Mouse (Mus musculus) kidney, embryonic 16.5 days (tissue): ENCODE measurements around the gene Hpca. TPM values are rescaled to one million over a fixed set of nuclear protein-coding genes. Genes with fewer than 3 reads are reported as not detected.

Experiments
- ATAC-seq: fragments of 200-750 bp; cut with Nextera tagmentation; 2 replicates; pipeline ENCODE4 v1.8.0; 2017; ENCODE audit warnings: moderate TSS enrichment; ENCODE audit not compliant: low FRiP score, low TSS enrichment
- H3K27ac ChIP-seq: fragments of 300-500 bp; sonication (generic); 2 replicates; pipeline ENCODE4 v1.5.1; 2014; ENCODE audit warnings: low read length
- H3K27me3 ChIP-seq: fragments of 300-500 bp; sonication (generic); 2 replicates; pipeline ENCODE4 v1.6.1; 2014; ENCODE audit warnings: low read length, control low read depth, mixed read lengths; ENCODE audit not compliant: insufficient read depth
- H3K36me3 ChIP-seq: fragments of 300-500 bp; sonication (generic); 2 replicates; pipeline ENCODE4 v1.6.1; 2014; ENCODE audit warnings: low read length, control low read depth, mixed read lengths; ENCODE audit not compliant: insufficient read depth
- H3K4me1 ChIP-seq: fragments of 300-500 bp; sonication (generic); 2 replicates; pipeline ENCODE4 v1.6.1; 2014; ENCODE audit warnings: low read length, control low read depth, mixed read lengths; ENCODE audit not compliant: insufficient read depth
- H3K4me2 ChIP-seq: fragments of 300-500 bp; sonication (generic); replicated peaks from 2 replicates; pipeline ENCODE4 v1.6.1; 2014; ENCODE audit warnings: low read depth, low read length
- H3K4me3 ChIP-seq: fragments of 300-500 bp; sonication (generic); 2 replicates; pipeline ENCODE4 v1.5.1; 2014; ENCODE audit warnings: mild to moderate bottlenecking, low read length
- H3K9ac ChIP-seq: fragments of 300-500 bp; sonication (generic); replicated peaks from 2 replicates; pipeline ENCODE4 v1.6.1; 2014; ENCODE audit warnings: low read length
- H3K9me3 ChIP-seq: fragments of 300-500 bp; sonication (generic); 2 replicates; pipeline ENCODE4 v1.6.1; 2016; ENCODE audit warnings: low read length, control low read depth
- WGBS: fragments of 180-500 bp; shearing (Covaris S2); extraction: QIAGEN DNeasy Blood & Tissue Kit; methylation state at CpG from one replicate; pipeline ENCODE4 v1.1.7; 2014; 5-methylcytosine and 5-hydroxymethylcytosine counted together
- polyA plus RNA-seq: library from polyadenylated mRNA; unstranded; fragments of >200 nt; fragmentation: Nextera tagmentation; extraction: Ambion mirVana; gene quantifications from 2 replicates; pipeline ENCODE4 v1.2.1, GENCODE M21; 2015

Hpca gene
- polyA plus RNA-seq, 1 experiment from 2014 or later = 1.6 TPM

DNA sequence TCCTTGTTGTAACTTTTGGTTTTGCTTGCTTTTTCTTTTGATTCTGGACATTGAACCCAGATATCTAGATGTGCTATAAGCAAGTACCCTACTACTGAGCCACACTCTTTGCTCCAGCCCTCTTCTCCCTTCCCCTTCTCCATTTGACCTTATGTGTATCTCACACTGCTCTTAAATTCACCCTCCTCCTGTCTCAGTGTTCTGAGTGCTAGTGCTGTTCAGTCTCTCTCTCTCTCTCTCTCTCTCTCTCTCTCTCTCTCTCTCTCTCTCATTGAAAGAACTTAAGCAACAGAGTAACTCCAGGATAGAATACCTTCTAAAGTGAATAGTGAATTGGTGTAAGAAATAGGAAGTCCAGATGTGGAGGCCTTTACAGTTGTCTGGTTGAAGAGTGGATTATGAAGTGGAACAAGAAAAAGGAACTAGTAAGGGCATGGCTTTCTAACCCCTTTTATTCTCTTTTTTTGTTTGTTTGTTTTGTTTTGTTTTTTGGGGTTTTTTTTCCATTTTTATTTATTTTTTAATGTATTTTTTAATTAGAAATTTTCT, 56.1 kb downstream of the Hpca start:
- no peak overlapping the region for H3K27ac ChIP-seq
- H3K36me3 ChIP-seq = no peaks in the 10 kb centered on the region
- no peaks in the 10 kb centered on the region for H3K4me1 ChIP-seq
- no peak overlapping the region for H3K4me3 ChIP-seq
- H3K27me3 ChIP-seq = no peaks in the 10 kb centered on the region
- no peak overlapping the region for H3K4me2 ChIP-seq
- no peaks in the 10 kb centered on the region for H3K9me3 ChIP-seq
- H3K9ac ChIP-seq = no peak overlapping the region
- no peak for ATAC-seq

DNA sequence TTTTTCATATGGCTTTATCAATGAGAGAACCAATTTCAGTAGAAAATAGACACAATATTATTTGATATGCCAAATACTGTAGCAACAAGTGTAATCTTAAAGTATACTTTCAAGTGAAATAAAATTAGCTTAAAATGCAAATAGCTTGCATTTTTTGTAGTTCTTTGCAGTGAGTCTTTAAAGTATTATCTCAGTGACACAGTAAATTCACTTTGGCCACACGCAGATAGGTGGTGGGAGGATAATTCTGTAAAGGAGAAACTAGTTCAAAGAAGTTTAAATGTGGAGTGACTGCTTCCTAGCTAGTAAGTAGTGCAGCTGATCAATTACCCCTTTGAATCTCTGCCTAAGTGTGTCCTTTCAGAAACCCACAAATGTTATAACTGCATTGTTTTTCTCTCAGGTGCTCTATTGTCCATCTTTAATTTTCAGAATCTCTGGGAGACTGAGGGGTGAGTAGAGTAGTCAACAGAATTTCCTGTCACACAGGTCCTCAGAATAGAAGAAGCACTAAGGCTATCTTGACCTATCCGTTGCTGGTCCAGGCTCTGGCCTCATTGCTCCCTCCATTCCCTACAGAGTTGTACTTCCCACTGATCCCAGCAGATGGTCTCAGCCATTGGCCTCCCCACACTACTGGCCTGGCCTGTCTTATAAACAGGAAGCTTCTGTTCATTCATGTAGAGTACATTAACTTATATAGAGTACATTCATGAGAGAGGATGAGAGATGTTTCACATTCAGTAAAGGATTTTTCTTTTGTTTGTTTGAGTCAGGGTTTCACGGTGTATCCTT, 59.4 kb downstream of the Hpca start:
- no peaks in the 10 kb centered on the region for H3K27me3 ChIP-seq
- no peak for ATAC-seq
- WGBS = 82% methylated on average over 3 of the region's 3 CpGs

More for the DNA sequence above, 59.4 kb downstream of the Hpca start:
- Histone ChIP-seq H3K4me2 (no peak overlapping the region), H3K36me3 (no peaks in the 10 kb centered on the region), H3K9ac (no peak overlapping the region), H3K9me3 (no peaks in the 10 kb centered on the region), H3K27ac (no peak overlapping the region), H3K4me1 (peaks cover 11% of the 10 kb centered on the region), H3K4me3 (no peak overlapping the region)

Other genes with a start within 250 kb of the Hpca start
- gene Trim62, start 238.5 kb downstream of the Hpca start, polyA plus RNA-seq = 6.4 and 7.2 TPM in 2 replicates
- 21.7 and 26.3 TPM in 2 replicates for gene Azin2, start 159.6 kb downstream of the Hpca start, polyA plus RNA-seq
- 226 and 238 TPM in 2 replicates for gene Ak2, start 130.1 kb downstream of the Hpca start, polyA plus RNA-seq
- gene Rnf19b, start 63.8 kb downstream of the Hpca start, polyA plus RNA-seq = 6.4 and 6.7 TPM in 2 replicates
- gene Tmem54, start 16.5 kb downstream of the Hpca start, polyA plus RNA-seq = 11.5 and 14.5 TPM in 2 replicates
- 3.0 and 3.4 TPM in 2 replicates for gene Fndc5, start 15.0 kb upstream of the Hpca start, polyA plus RNA-seq
- 23.2 and 25.6 TPM in 2 replicates for gene S100pbp, start 67.7 kb upstream of the Hpca start, polyA plus RNA-seq
- 85.0 and 89.6 TPM in 2 replicates for gene Yars, start 67.7 kb upstream of the Hpca start, polyA plus RNA-seq
- gene C77080, start 139.4 kb upstream of the Hpca start, polyA plus RNA-seq = 9.3 and 10.4 TPM in 2 replicates
- 1.2 and 1.3 TPM in 2 replicates for gene Sync, start 165.6 kb upstream of the Hpca start, polyA plus RNA-seq
- gene Rbbp4, start 213.3 kb upstream of the Hpca start, polyA plus RNA-seq = 383 and 405 TPM in 2 replicates
- 44.4 and 45.1 TPM in 2 replicates for gene Zbtb8os, start 213.7 kb upstream of the Hpca start, polyA plus RNA-seq